In the genomic region with DNA sequence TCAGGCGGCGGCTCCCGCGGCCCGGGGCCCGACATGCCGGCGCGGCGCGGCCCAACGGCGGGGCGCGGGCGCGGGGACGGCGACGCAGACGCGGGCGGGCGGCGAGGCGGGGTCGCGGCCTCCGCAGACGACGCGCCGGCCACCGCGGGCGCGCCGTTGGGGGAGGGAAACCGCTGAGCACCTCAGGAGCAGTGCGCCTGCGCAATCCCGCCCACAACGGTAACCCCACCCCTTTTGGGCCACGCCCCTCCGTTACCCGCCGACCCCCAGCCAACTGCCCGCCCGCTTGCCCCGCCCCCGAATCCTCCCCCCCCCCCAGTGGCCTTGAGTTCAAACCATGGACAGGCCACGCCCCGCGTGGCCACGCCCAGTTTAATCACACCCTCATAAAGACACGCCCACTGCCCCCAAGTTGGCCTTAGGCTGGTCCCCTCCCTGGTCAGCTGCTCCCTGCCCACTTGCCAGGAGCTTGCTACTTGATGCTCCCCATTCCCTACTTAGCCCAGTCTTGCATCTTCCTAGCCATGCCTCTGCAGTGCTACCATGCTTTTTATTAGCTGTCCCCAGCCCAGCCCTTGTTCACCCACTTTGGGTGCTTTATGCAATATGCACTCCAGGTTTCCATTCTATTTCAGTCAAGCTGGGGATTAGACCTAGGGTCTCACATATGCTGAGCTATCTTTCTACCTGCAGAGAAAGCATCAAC, we compare ENCODE assay signal across 11 mouse cellular contexts. TPM values are rescaled to one million over a fixed set of nuclear protein-coding genes. Genes with fewer than 3 reads are reported as not detected.
A peak's percentile ranks its signal among the peaks of the same experiment; 100 is the strongest.
DNase-seq lines count a peak whose midpoint lies in the region; ATAC-seq and TF ChIP-seq lines count a peak whose summit lies in the region.
"Had no signal": no experiment of that assay in that cellular context is flagged by ENCODE, and none has a peak within 500 bp of the region (broad histone marks: within the 10 kb centered on the region; RNA-seq: fewer than 3 reads in every experiment).

TSS of gene Tcfl5 (minus strand) at position 154 of the 706 bp plus-strand sequence.

- no peak for TF ChIP-seq CTCF in midbrain, postnatal 0 days (IDR thresholded peaks at IDR 0.05)
- TF ChIP-seq CTCF in gastrocnemius, adult 2 months (IDR thresholded peaks at IDR 0.05) = no peak

- no peak within 1 kb of the TSS for H3K9ac ChIP-seq in heart, embryonic 16.5 days (ENCODE audit: low read length)
- no peak within 1 kb of the TSS for H3K9ac ChIP-seq in embryonic facial prominence, embryonic 12.5 days
- H3K9ac ChIP-seq in intestine, embryonic 14.5 days (ENCODE audit: low read length) = no peak within 1 kb of the TSS
- H3K9ac ChIP-seq in midbrain, postnatal 0 days (replicated peaks; ENCODE audit: low read length, poor library complexity, severe bottlenecking) = peak within 1 kb of the TSS; percentile 8; the same call in 1 of the 2 replicates

- ATAC-seq in heart, embryonic 16.5 days (replicated peaks; ENCODE audit: extremely low read depth, insufficient read depth, low FRiP score) = no peak
- ATAC-seq in embryonic facial prominence, embryonic 12.5 days (ENCODE audit: insufficient number of reproducible peaks, insufficient read depth, low FRiP score, low TSS enrichment) = no peak
- ATAC-seq in intestine, embryonic 14.5 days (replicated peaks; ENCODE audit: low FRiP score, low TSS enrichment, low read depth) = 0 out of 2 replicates have a peak, but pooled peaks have one; percentile 27
- no peak for ATAC-seq in midbrain, postnatal 0 days (ENCODE audit: low FRiP score)

- H3K36me3 ChIP-seq in heart, embryonic 16.5 days (ENCODE audit: control insufficient read depth, insufficient read depth) = 0 out of 2 replicates have a peak, but pooled peaks cover 3% of the 10 kb centered on the region
- no peaks in the 10 kb centered on the region for H3K36me3 ChIP-seq in embryonic facial prominence, embryonic 12.5 days
- H3K36me3 ChIP-seq in intestine, embryonic 14.5 days (ENCODE audit: control insufficient read depth, insufficient read depth, low read length) = no peaks in the 10 kb centered on the region
- H3K36me3 ChIP-seq in midbrain, postnatal 0 days (ENCODE audit: insufficient read depth, low read length) = no peaks in the 10 kb centered on the region
- H3K36me3 ChIP-seq: G1E had no signal

- H3K9me3 ChIP-seq in heart, embryonic 16.5 days (replicated peaks; ENCODE audit: control insufficient read depth, low read length) = peaks cover 14% of the 10 kb centered on the region
- peaks cover 14% of the 10 kb centered on the region for H3K9me3 ChIP-seq in embryonic facial prominence, embryonic 12.5 days
- H3K9me3 ChIP-seq in intestine, embryonic 14.5 days (ENCODE audit: control insufficient read depth, low read length) = peaks cover 13% of the 10 kb centered on the region
- peaks cover 19% of the 10 kb centered on the region; the same call in 1 of the 2 replicates for H3K9me3 ChIP-seq in midbrain, postnatal 0 days (ENCODE audit: low read length)

- intact Hi-C loops in gastrocnemius, adult 2 months (cut with DNase I) = no loop called here

- 3% methylated on average over 40 of the region's 56 CpGs for WGBS in heart, embryonic 16.5 days
- WGBS in embryonic facial prominence, embryonic 12.5 days = 3% methylated on average over 49 of the region's 56 CpGs
- WGBS in intestine, embryonic 14.5 days = 4% methylated on average over 47 of the region's 56 CpGs
- 2% methylated on average over 34 of the region's 56 CpGs for WGBS in midbrain, postnatal 0 days

- peaks cover 55% of the 10 kb centered on the region for H3K27me3 ChIP-seq in heart, embryonic 16.5 days (ENCODE audit: control insufficient read depth, insufficient read depth, low read length)
- peaks cover 38% of the 10 kb centered on the region for H3K27me3 ChIP-seq in embryonic facial prominence, embryonic 12.5 days
- peaks cover 58% of the 10 kb centered on the region for H3K27me3 ChIP-seq in intestine, embryonic 14.5 days (replicated peaks; ENCODE audit: control insufficient read depth, insufficient read depth, low read length)
- H3K27me3 ChIP-seq in midbrain, postnatal 0 days (ENCODE audit: insufficient read depth, low read length) = peaks cover 33% of the 10 kb centered on the region

- H3K4me1 ChIP-seq in heart, embryonic 16.5 days (ENCODE audit: control insufficient read depth, insufficient read depth, low read length) = no peaks in the 10 kb centered on the region
- H3K4me1 ChIP-seq in embryonic facial prominence, embryonic 12.5 days = no peaks in the 10 kb centered on the region
- no peaks in the 10 kb centered on the region for H3K4me1 ChIP-seq in intestine, embryonic 14.5 days (replicated peaks; ENCODE audit: control insufficient read depth, insufficient read depth, low read length)
- no peaks in the 10 kb centered on the region for H3K4me1 ChIP-seq in midbrain, postnatal 0 days (ENCODE audit: insufficient read depth, low read length)

- H3K4me2 ChIP-seq in heart, embryonic 16.5 days (ENCODE audit: low read depth, low read length) = peak within 1 kb of the TSS; percentile 51
- peak within 1 kb of the TSS; percentile 48 for H3K4me2 ChIP-seq in embryonic facial prominence, embryonic 12.5 days (replicated peaks)
- H3K4me2 ChIP-seq in intestine, embryonic 14.5 days (ENCODE audit: low read length) = peak within 1 kb of the TSS; percentile 45
- peak within 1 kb of the TSS; percentile 43 for H3K4me2 ChIP-seq in midbrain, postnatal 0 days (ENCODE audit: low read depth, low read length, poor library complexity, severe bottlenecking)

- H3K4me3 ChIP-seq in heart, embryonic 16.5 days (ENCODE audit: low read length) = peak within 1 kb of the TSS; percentile 35
- peak within 1 kb of the TSS; percentile 37 for H3K4me3 ChIP-seq in embryonic facial prominence, embryonic 12.5 days
- peak within 1 kb of the TSS; percentile 36 for H3K4me3 ChIP-seq in intestine, embryonic 14.5 days (ENCODE audit: low read depth, low read length)
- peak within 1 kb of the TSS; percentile 40 for H3K4me3 ChIP-seq in midbrain, postnatal 0 days (ENCODE audit: low read depth, low read length)
- H3K4me3 ChIP-seq in gastrocnemius, adult 2 months = no peak within 1 kb of the TSS

- no peak for DNase-seq in heart, adult 9 months (ENCODE audit: low spot score in 2 of 2)
- no peak for DNase-seq in intestine, embryonic 14.5 days (ENCODE audit: low spot score)
- DNase-seq in midbrain, postnatal 0 days (ENCODE audit: low spot score) = no peak
- DNase-seq in urinary bladder, adult 2 months (ENCODE audit: low spot score) = no peak
- DNase-seq in gastrocnemius, adult 2 months = no peak
- DNase-seq in cerebellum, adult 9-10 months = no peak
- DNase-seq: thymus, postnatal 36 days had no signal

- H3K27ac ChIP-seq in heart, embryonic 16.5 days (ENCODE audit: low read length) = no peak within 1 kb of the TSS
- no peak within 1 kb of the TSS for H3K27ac ChIP-seq in embryonic facial prominence, embryonic 12.5 days
- H3K27ac ChIP-seq in intestine, embryonic 14.5 days (ENCODE audit: low read depth) = no peak within 1 kb of the TSS
- H3K27ac ChIP-seq in midbrain, postnatal 0 days (ENCODE audit: low read depth, low read length) = no peak within 1 kb of the TSS
- H3K27ac ChIP-seq in gastrocnemius, adult 2 months = no peak within 1 kb of the TSS

RNA-seq across cellular contexts. Expression of gene Tcfl5, which starts in this region (rescaled TPM):
- not detected in 2 replicates for polyA plus RNA-seq in heart, embryonic 16.5 days (2015; fragmentation: Nextera tagmentation; extraction: Ambion mirVana)
- 0.26 and 0.32 TPM in 2 replicates for polyA plus RNA-seq in embryonic facial prominence, embryonic 12.5 days (2016; fragmentation: Nextera tagmentation; extraction: Ambion mirVana)
- 0.09 and 0.19 TPM in 2 replicates for polyA plus RNA-seq in intestine, embryonic 14.5 days (2014; fragmentation: Nextera tagmentation; extraction: Ambion mirVana)
- 5.9 and 7.8 TPM in 2 replicates for total RNA-seq in midbrain, postnatal 0 days (2014; rRNA removed)
- polyA plus RNA-seq in midbrain, postnatal 0 days (2015; fragmentation: Nextera tagmentation; extraction: Ambion mirVana) = 0.79 and 1.0 TPM in 2 replicates
- polyA plus RNA-seq in urinary bladder, adult 2 months (2012; rRNA removed) = 0.37 and 0.62 TPM in 2 replicates
- total RNA-seq in gastrocnemius, adult 2 months (2021) = not detected
- total RNA-seq: megakaryocyte progenitor cell, adult 5-6 weeks had no signal
- polyA plus RNA-seq: G1E had no signal

Comparison
In these comparisons a context has a peak if more than half of its experiments do, and no peak if none do; other contexts are left out.
1. Peak in ATAC-seq, H3K4me3 ChIP-seq and H3K4me2 ChIP-seq in intestine, embryonic 14.5 days; RNA of the gene not detected or under 1 TPM.